Mouse (Mus musculus): ENCODE measurements at regions not wholly inside any gene's neighbourhood (a gene's known extent, or its start where the extent isn't known, plus 50 kb on each side); places are given as distances from the start of the nearest gene placed in this dataset.

- DNase-seq (ENCODE audit: low read depth, low spot score) = no peak
Observed at GRCm38 (mm10) chr8:103879505-103879904, 221.9 kb upstream of the Cdh5 start.

GRCm38 (mm10) chr8:103880431-103881145 is 220.8 kb upstream of the Cdh5 start:
- no peak for DNase-seq (ENCODE audit: low read depth, low spot score)

GRCm38 (mm10) chr8:103881146-103881486 is 220.3 kb upstream of the Cdh5 start:
- DNase-seq (ENCODE audit: low read depth, low spot score) = no peak

GRCm38 (mm10) chr8:103884873-103885780 is 216.3 kb upstream of the Cdh5 start:
- no peak for DNase-seq (ENCODE audit: low read depth, low spot score)

GRCm38 (mm10) chr8:103894589-103894988 is 206.8 kb upstream of the Cdh5 start:
- DNase-seq (ENCODE audit: low read depth, low spot score) = no peak

- DNase-seq (ENCODE audit: low read depth, low spot score) = no peak
Observed at GRCm38 (mm10) chr8:103895132-103895531, 206.3 kb upstream of the Cdh5 start.

GRCm38 (mm10) chr8:103897463-103897862 is 204.0 kb upstream of the Cdh5 start:
- DNase-seq (ENCODE audit: low read depth, low spot score) = no peak

- no peak for DNase-seq (ENCODE audit: low read depth, low spot score)
Observed at GRCm38 (mm10) chr8:103902516-103902915, 198.9 kb upstream of the Cdh5 start.

- DNase-seq (ENCODE audit: low read depth, low spot score) = no peak
Observed at GRCm38 (mm10) chr8:103903635-103904034, 197.8 kb upstream of the Cdh5 start.

GRCm38 (mm10) chr8:103907662-103908061 is 193.8 kb upstream of the Cdh5 start:
- DNase-seq (ENCODE audit: low read depth, low spot score) = no peak

- no peak for DNase-seq (ENCODE audit: low read depth, low spot score)
Observed at GRCm38 (mm10) chr8:103911287-103912015, 190.0 kb upstream of the Cdh5 start.

GRCm38 (mm10) chr8:103912983-103913926 is 188.2 kb upstream of the Cdh5 start:
- no peak for DNase-seq (ENCODE audit: low read depth, low spot score)

GRCm38 (mm10) chr8:103913927-103914640 is 187.3 kb upstream of the Cdh5 start:
- DNase-seq (ENCODE audit: low read depth, low spot score) = no peak

GRCm38 (mm10) chr8:103919324-103919723 is 182.1 kb upstream of the Cdh5 start:
- DNase-seq (ENCODE audit: low read depth, low spot score) = no peak

GRCm38 (mm10) chr8:103921621-103922020 is 179.8 kb upstream of the Cdh5 start:
- DNase-seq (ENCODE audit: low read depth, low spot score) = no peak

GRCm38 (mm10) chr8:103922746-103923145 is 178.7 kb upstream of the Cdh5 start:
- DNase-seq (ENCODE audit: low read depth, low spot score) = no peak

- no peak for DNase-seq (ENCODE audit: low read depth, low spot score)
Observed at GRCm38 (mm10) chr8:103932681-103933080, 168.7 kb upstream of the Cdh5 start.

- DNase-seq (ENCODE audit: low read depth, low spot score) = no peak
Observed at GRCm38 (mm10) chr8:103936491-103936890, 164.9 kb upstream of the Cdh5 start.

GRCm38 (mm10) chr8:103938283-103939230 is 162.9 kb upstream of the Cdh5 start:
- no peak for DNase-seq (ENCODE audit: low read depth, low spot score)

All from CD4-positive helper T cell, adult 2 months (primary cell).